Mouse (Mus musculus) intestine, embryonic 14.5 days (tissue): Measurements from ENCODE around the gene Tex14. TPM values are rescaled to one million over a fixed set of nuclear protein-coding genes. Genes with fewer than 3 reads are reported as not detected.
"Not testable (repeated sequence)": the region's sequence is repeated elsewhere in the genome, so short reads cannot be mapped to it uniquely, and the experiment has no call there.

Experiments used
- ATAC-seq: fragments of 200-750 bp; cut with Nextera tagmentation; replicated peaks from 2 replicates; pipeline ENCODE4 v1.8.0; 2017; ENCODE audit warnings: low read depth, moderate number of reproducible peaks, moderate TSS enrichment, moderate library complexity; ENCODE audit not compliant: low FRiP score, low TSS enrichment
- DNase-seq: peaks from one replicate; pipeline ENCODE4 v3.0.0-alpha.2; 2018; ENCODE audit warnings: low spot score
- H3K27ac ChIP-seq: fragments of 300-500 bp; sonication (generic); 2 replicates; pipeline ENCODE4 v1.5.1; 2014; ENCODE audit warnings: low read depth, mild to moderate bottlenecking, control low read depth
- H3K27me3 ChIP-seq: fragments of 300-500 bp; sonication (generic); replicated peaks from 2 replicates; pipeline ENCODE4 v1.6.1; 2014; ENCODE audit warnings: low read length, control low read depth; ENCODE audit not compliant: control insufficient read depth, insufficient read depth
- H3K36me3 ChIP-seq: fragments of 300-500 bp; sonication (generic); 2 replicates; pipeline ENCODE4 v1.6.1; 2014; ENCODE audit warnings: low read length, control low read depth; ENCODE audit not compliant: control insufficient read depth, insufficient read depth
- H3K4me1 ChIP-seq: fragments of 300-500 bp; sonication (generic); replicated peaks from 2 replicates; pipeline ENCODE4 v1.6.1; 2014; ENCODE audit warnings: low read length, control low read depth, mixed read lengths; ENCODE audit not compliant: control insufficient read depth, insufficient read depth
- H3K4me2 ChIP-seq: fragments of 300-500 bp; sonication (generic); 2 replicates; pipeline ENCODE4 v1.6.1; 2014; ENCODE audit warnings: low read length
- H3K4me3 ChIP-seq: fragments of 300-500 bp; sonication (generic); 2 replicates; pipeline ENCODE4 v1.5.1; 2014; ENCODE audit warnings: low read depth, low read length, control low read depth, mixed read lengths
- H3K9ac ChIP-seq: fragments of 300-500 bp; sonication (generic); 2 replicates; pipeline ENCODE4 v1.6.1; 2014; ENCODE audit warnings: mild to moderate bottlenecking, low read length
- H3K9me3 ChIP-seq: fragments of 300-500 bp; sonication (generic); 2 replicates; pipeline ENCODE4 v1.6.1; 2016; ENCODE audit warnings: low read length, control low read depth; ENCODE audit not compliant: control insufficient read depth
- WGBS: fragments of 180-500 bp; shearing (Covaris S2); extraction: QIAGEN DNeasy Blood & Tissue Kit; methylation state at CpG from one replicate; pipeline ENCODE4 v1.1.7; 2014; 5-methylcytosine and 5-hydroxymethylcytosine counted together
- polyA plus RNA-seq: library from polyadenylated mRNA; unstranded; fragments of >200 nt; fragmentation: Nextera tagmentation; extraction: Ambion mirVana; gene quantifications from 2 replicates; pipeline ENCODE4 v1.2.1, GENCODE M21; 2014

The Tex14 gene
- polyA plus RNA-seq, 1 experiment from 2014 or later: 0.65 TPM

GRCm38 (mm10) chr11:87443373-87443883 is 38.6 kb downstream of the Tex14 start:
- no peak overlapping the region for H3K4me3 ChIP-seq
- no peaks in the 10 kb centered on the region for H3K36me3 ChIP-seq
- no peaks in the 10 kb centered on the region for H3K9me3 ChIP-seq
- no peak overlapping the region for H3K9ac ChIP-seq
- H3K27ac ChIP-seq: peak overlapping the region; percentile 24; the same call in 1 of the 2 replicates
- WGBS: 0% methylated on average over 4 of the region's 5 CpGs
- H3K4me1 ChIP-seq: no peaks in the 10 kb centered on the region; the same call in 1 of the 2 replicates
- DNase-seq (no peak), ATAC-seq (peak; percentile 57; the same call in 1 of the 2 replicates)
- no peaks in the 10 kb centered on the region for H3K27me3 ChIP-seq
- H3K4me2 ChIP-seq: no peak overlapping the region

- WGBS: 69% methylated on average over 10 of the region's 10 CpGs
- H3K27ac ChIP-seq, H3K4me3 ChIP-seq, H3K4me1 ChIP-seq, ATAC-seq, H3K36me3 ChIP-seq, H3K9ac ChIP-seq, H3K4me2 ChIP-seq, DNase-seq, H3K27me3 ChIP-seq, H3K9me3 ChIP-seq: not testable (repeated sequence)
These were observed 39.2 kb downstream of the Tex14 start for GRCm38 (mm10) chr11:87444056-87444455.

GRCm38 (mm10) chr11:87444735-87445428 is 40.0 kb downstream of the Tex14 start:
- H3K4me2 ChIP-seq: peak overlapping the region; percentile 28; the same call in 1 of the 2 replicates
- no peak overlapping the region for H3K27ac ChIP-seq
- H3K4me3 ChIP-seq: no peak overlapping the region
- WGBS: 8% methylated on average over 16 of the region's 16 CpGs
- no peak overlapping the region for H3K9ac ChIP-seq
- H3K9me3 ChIP-seq: no peaks in the 10 kb centered on the region
- no peaks in the 10 kb centered on the region for H3K36me3 ChIP-seq
- H3K4me1 ChIP-seq: no peaks in the 10 kb centered on the region; the same call in 1 of the 2 replicates
- no peaks in the 10 kb centered on the region for H3K27me3 ChIP-seq
- DNase-seq: no peak
- ATAC-seq: no peak

GRCm38 (mm10) chr11:87445593-87445992 is 40.7 kb downstream of the Tex14 start:
- H3K27me3 ChIP-seq, H3K27ac ChIP-seq, ATAC-seq, H3K9me3 ChIP-seq, H3K4me3 ChIP-seq, H3K4me1 ChIP-seq, H3K9ac ChIP-seq, DNase-seq, H3K36me3 ChIP-seq, H3K4me2 ChIP-seq: not testable (repeated sequence)
- WGBS: 89% methylated on average over 2 of the region's 4 CpGs

GRCm38 (mm10) chr11:87446159-87446558 is 41.3 kb downstream of the Tex14 start:
- no peak for DNase-seq
- H3K36me3 ChIP-seq: no peaks in the 10 kb centered on the region
- no peak overlapping the region for H3K9ac ChIP-seq
- H3K4me1 ChIP-seq: no peaks in the 10 kb centered on the region; the same call in 1 of the 2 replicates
- 88% methylated on average over 3 of the region's 3 CpGs for WGBS
- H3K4me2 ChIP-seq: no peak overlapping the region
- no peak overlapping the region for H3K27ac ChIP-seq
- H3K4me3 ChIP-seq: no peak overlapping the region
- no peak for ATAC-seq
- no peaks in the 10 kb centered on the region for H3K27me3 ChIP-seq
- no peaks in the 10 kb centered on the region for H3K9me3 ChIP-seq

DNA sequence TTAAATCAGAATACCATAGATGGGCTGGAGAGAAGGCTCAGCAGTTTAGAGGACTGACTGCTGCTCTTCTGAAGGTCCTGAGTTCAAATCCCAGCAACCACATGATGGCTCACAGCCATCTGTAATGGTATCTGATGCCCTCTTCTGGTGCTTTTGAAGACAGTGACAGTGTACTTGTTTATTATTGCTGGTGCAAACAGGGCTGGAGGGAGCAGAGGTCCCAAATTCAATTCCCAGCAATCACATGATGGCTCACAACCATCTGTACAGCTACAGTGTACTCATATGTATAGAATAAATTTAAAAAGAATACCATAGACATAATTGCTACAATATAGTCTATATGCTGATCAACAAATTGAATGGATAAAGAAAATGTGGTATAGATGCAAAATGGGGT is 42.6 kb downstream of the Tex14 start:
- no peak overlapping the region for H3K27ac ChIP-seq
- DNase-seq (no peak), ATAC-seq (no peak)
- no peak overlapping the region for H3K9ac ChIP-seq
- no peak overlapping the region for H3K4me3 ChIP-seq
- H3K4me1 ChIP-seq: no peaks in the 10 kb centered on the region; the same call in 1 of the 2 replicates
- peak overlapping the region; percentile 60; the same call in 1 of the 2 replicates for H3K4me2 ChIP-seq
- no peaks in the 10 kb centered on the region for H3K27me3 ChIP-seq
- H3K36me3 ChIP-seq: no peaks in the 10 kb centered on the region
- H3K9me3 ChIP-seq: no peaks in the 10 kb centered on the region

GRCm38 (mm10) chr11:87448081-87448475 is 43.2 kb downstream of the Tex14 start:
- Histone ChIP-seq H3K9ac (peak overlapping the region; percentile 34), H3K4me3 (peak overlapping the region; percentile 35), H3K4me2 (peak overlapping the region; percentile 60)
- H3K36me3 ChIP-seq, H3K27ac ChIP-seq, H3K4me1 ChIP-seq, H3K27me3 ChIP-seq, H3K9me3 ChIP-seq: not testable (repeated sequence)
- DNase-seq (peak; percentile 84), ATAC-seq (peak; percentile 94)
- WGBS: 0% methylated on average over 32 of the region's 34 CpGs

DNA sequence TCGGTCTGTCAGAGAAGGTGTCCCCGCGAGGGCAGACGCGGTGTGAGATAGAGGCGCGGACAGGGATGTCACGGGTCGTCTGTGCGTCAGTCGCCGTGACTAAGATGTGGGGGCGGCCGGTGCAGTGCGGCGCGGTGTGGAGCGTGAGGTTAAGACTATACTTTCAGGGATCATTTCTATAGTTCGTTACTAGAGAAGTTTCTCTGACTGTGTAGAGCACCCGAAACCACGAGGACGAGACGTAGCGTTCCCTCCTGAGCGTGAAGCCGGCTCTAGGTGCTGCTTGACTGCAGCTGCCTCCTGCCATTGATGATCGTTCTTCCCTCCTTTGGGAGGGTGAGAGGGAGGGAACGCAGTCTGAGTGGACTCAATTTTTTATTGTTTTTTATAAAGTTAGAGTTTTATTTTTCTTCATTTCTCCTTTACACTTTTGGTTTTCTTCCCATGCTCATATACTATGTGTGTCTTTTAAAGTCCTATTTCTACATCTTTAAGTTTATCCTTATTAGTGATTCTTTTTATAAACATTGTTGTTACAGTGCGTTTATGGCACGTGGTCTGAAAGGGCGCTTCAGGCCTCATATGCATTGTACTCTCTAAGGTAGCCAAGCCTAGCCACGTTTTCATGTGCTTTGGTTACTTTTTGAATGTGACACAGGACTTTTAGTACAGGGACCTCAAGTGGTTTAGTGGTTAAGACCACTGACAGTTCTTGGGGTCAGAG is 43.8 kb downstream of the Tex14 start:
- DNase-seq (peak; percentile 74), ATAC-seq (peak; percentile 96)
- not testable (repeated sequence) for H3K9me3 ChIP-seq, H3K4me1 ChIP-seq, H3K4me3 ChIP-seq, H3K36me3 ChIP-seq, H3K9ac ChIP-seq, H3K27me3 ChIP-seq, H3K4me2 ChIP-seq
- peak overlapping the region; percentile 55 for H3K27ac ChIP-seq
- under 1% methylated on average over 6 of the region's 32 CpGs for WGBS
